Mouse (Mus musculus): ENCODE data around the gene Hmgxb4. TPM values are rescaled to one million over a fixed set of nuclear protein-coding genes. Genes with fewer than 3 reads are reported as not detected.
"Not testable (repeated sequence)": the region's sequence is repeated elsewhere in the genome, so short reads cannot be mapped to it uniquely, and the experiment has no call there.

Hmgxb4 gene
- 63.6 and 66.8 TPM in 2 replicates for polyA plus RNA-seq (2012; rRNA removed)
- 46.7 and 48.1 TPM in 2 replicates for polyA plus RNA-seq (2014; fragmentation: Nextera tagmentation; extraction: Ambion mirVana)

DNA sequence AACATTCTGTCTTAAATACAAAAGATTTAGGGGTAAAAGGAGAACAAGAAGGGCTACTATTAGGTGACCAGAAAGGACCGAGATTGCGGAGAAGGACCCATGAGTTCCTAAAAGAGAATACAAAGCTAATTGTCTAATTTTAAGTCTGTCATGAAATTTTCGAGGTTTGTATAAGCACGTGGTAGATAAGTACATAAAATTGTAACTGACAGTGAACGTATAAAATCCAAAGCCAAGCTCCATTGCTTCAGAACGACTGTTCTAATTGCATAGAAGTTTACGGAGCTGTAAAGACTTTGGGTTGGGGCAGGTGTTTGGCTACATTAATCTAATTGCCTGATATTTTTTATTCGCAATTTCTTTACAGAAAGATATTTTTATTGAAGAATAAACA lies at the start of gene Hmgxb4:
TSS of gene Hmgxb4 (plus strand) at position 276 of the 394 bp plus-strand sequence.
- H3K9ac ChIP-seq (ENCODE audit: low read depth, low read length, severe bottlenecking): peak within 1 kb of the TSS; percentile 99
- TF ChIP-seq POLR2A (IDR thresholded peaks at IDR 0.05; ENCODE audit: borderline replicate concordance, extremely low read depth, insufficient read depth, insufficient read length): no peak
- peak within 1 kb of the TSS; percentile 96 for H3K27ac ChIP-seq (replicated peaks; ENCODE audit: low read depth, low read length)
- peak; percentile 7; the same call in 1 of the 2 replicates for ATAC-seq (ENCODE audit: low FRiP score, low read depth)
- H3K27me3 ChIP-seq (ENCODE audit: control insufficient read depth, insufficient read depth, low read length): no peaks in the 10 kb centered on the region
- no peaks in the 10 kb centered on the region for H3K9me3 ChIP-seq (ENCODE audit: control insufficient read depth, low read length)
- H3K4me3 ChIP-seq (replicated peaks; ENCODE audit: low read length): peak within 1 kb of the TSS; percentile 82
- no peak for DNase-seq (ENCODE audit: low spot score)
- 12% methylated on average over 8 of the region's 8 CpGs for WGBS
- peaks cover 6% of the 10 kb centered on the region for H3K4me1 ChIP-seq (ENCODE audit: control insufficient read depth, insufficient read depth, low read length)
- peak within 1 kb of the TSS; percentile 63 for H3K4me2 ChIP-seq (replicated peaks; ENCODE audit: low read depth, low read length, severe bottlenecking)
- H3K36me3 ChIP-seq (ENCODE audit: control insufficient read depth, insufficient read depth, low read length): no peaks in the 10 kb centered on the region

DNA sequence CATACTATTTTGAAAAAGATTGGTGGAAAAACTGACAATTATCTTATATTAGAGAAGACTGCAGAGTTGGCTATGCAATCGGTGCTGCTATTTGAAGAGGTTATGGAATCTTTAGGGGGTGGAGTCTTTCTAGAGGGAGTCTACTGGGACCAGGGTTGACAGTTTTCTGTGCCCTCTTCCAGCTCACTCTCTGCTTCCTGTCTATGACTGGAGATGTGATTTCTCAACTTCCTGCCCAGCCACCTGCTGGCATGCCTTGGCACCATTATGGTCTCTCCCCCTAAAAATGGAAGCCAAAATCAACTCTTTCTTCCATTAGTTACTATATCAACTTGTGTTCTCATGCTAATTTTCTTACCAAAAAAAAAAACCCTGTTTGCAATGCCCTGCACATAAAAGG lies 43.7 kb upstream of the Hmgxb4 start:
- ATAC-seq (ENCODE audit: low FRiP score, low read depth) (no peak), DNase-seq (ENCODE audit: low spot score) (no peak)
- H3K27me3 ChIP-seq (ENCODE audit: control insufficient read depth, insufficient read depth, low read length): no peaks in the 10 kb centered on the region
- WGBS: 94% methylated on average over 1 of the region's 1 CpGs
- H3K9me3 ChIP-seq (ENCODE audit: control insufficient read depth, low read length): no peaks in the 10 kb centered on the region
- TF ChIP-seq POLR2A (IDR thresholded peaks at IDR 0.05; ENCODE audit: borderline replicate concordance, extremely low read depth, insufficient read depth, insufficient read length): no peak
- H3K9ac ChIP-seq (ENCODE audit: low read depth, low read length, severe bottlenecking): no peak overlapping the region
- H3K4me1 ChIP-seq (ENCODE audit: control insufficient read depth, insufficient read depth, low read length): no peaks in the 10 kb centered on the region
- no peaks in the 10 kb centered on the region for H3K36me3 ChIP-seq (ENCODE audit: control insufficient read depth, insufficient read depth, low read length)
- no peak overlapping the region for H3K4me3 ChIP-seq (replicated peaks; ENCODE audit: low read length)
- H3K4me2 ChIP-seq (replicated peaks; ENCODE audit: low read depth, low read length, severe bottlenecking): no peak overlapping the region
- H3K27ac ChIP-seq (replicated peaks; ENCODE audit: low read depth, low read length): no peak overlapping the region

DNA sequence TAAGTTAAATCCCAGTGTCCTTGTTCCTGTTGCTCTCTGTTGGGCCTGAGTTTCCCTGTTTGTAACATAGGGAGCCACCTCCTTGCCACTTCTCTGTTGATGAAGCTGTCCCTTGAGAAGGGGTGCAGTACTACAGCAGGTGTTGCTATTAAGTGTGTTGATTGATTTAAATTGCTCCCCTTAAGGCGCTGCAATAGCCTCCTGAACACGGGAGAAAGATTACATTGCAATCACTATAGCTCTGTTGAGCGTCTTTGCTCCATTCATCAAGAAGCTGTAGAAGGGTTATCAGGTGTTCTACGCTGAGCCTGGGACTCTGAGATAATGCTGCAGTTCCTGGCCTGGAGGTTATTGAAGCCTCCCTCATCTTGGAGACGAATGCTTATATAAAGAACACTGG lies 29.2 kb upstream of the Hmgxb4 start:
- ATAC-seq (ENCODE audit: low FRiP score, low read depth) (no peak), DNase-seq (ENCODE audit: low spot score) (no peak)
- WGBS: 70% methylated on average over 5 of the region's 5 CpGs

DNA sequence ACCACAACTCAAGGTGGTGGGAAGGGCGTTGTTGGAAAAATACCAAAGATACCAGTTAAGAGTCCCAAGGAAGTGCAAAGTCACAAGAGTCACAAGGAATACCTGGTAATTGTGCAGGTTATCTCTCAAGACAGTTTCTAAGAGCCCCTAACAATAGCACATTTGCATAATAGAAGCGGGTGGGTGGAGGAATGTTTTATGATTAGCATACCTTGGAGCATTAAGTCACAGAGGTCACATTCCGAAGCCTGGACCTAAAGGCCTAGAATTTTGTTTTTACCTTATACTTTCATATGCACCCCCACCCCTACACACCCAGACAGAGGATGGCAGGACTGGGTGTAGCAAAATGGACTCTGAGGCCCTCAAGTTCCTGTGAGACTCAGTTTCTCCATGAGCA lies 22.9 kb upstream of the Hmgxb4 start:
- ATAC-seq (ENCODE audit: low FRiP score, low read depth); H3K9me3 ChIP-seq (ENCODE audit: control insufficient read depth, low read length); H3K36me3 ChIP-seq (ENCODE audit: control insufficient read depth, insufficient read depth, low read length); H3K4me2 ChIP-seq (replicated peaks; ENCODE audit: low read depth, low read length, severe bottlenecking); H3K9ac ChIP-seq (ENCODE audit: low read depth, low read length, severe bottlenecking); H3K27ac ChIP-seq (replicated peaks; ENCODE audit: low read depth, low read length); DNase-seq (ENCODE audit: low spot score); H3K4me3 ChIP-seq (replicated peaks; ENCODE audit: low read length); H3K27me3 ChIP-seq (ENCODE audit: control insufficient read depth, insufficient read depth, low read length); H3K4me1 ChIP-seq (ENCODE audit: control insufficient read depth, insufficient read depth, low read length): not testable (repeated sequence)
- WGBS: 93% methylated on average over 3 of the region's 3 CpGs

More for the DNA sequence above, 29.2 kb upstream of the Hmgxb4 start:
- TF ChIP-seq POLR2A (IDR thresholded peaks at IDR 0.05; ENCODE audit: borderline replicate concordance, extremely low read depth, insufficient read depth, insufficient read length): no peak
- Histone ChIP-seq H3K4me3 (replicated peaks; ENCODE audit: low read length) (no peak overlapping the region), H3K27ac (replicated peaks; ENCODE audit: low read depth, low read length) (no peak overlapping the region), H3K4me2 (replicated peaks; ENCODE audit: low read depth, low read length, severe bottlenecking) (no peak overlapping the region), H3K27me3 (ENCODE audit: control insufficient read depth, insufficient read depth, low read length) (no peaks in the 10 kb centered on the region), H3K9ac (ENCODE audit: low read depth, low read length, severe bottlenecking) (no peak overlapping the region), H3K9me3 (ENCODE audit: control insufficient read depth, low read length) (no peaks in the 10 kb centered on the region), H3K4me1 (ENCODE audit: control insufficient read depth, insufficient read depth, low read length) (no peaks in the 10 kb centered on the region), H3K36me3 (ENCODE audit: control insufficient read depth, insufficient read depth, low read length) (no peaks in the 10 kb centered on the region)

DNA sequence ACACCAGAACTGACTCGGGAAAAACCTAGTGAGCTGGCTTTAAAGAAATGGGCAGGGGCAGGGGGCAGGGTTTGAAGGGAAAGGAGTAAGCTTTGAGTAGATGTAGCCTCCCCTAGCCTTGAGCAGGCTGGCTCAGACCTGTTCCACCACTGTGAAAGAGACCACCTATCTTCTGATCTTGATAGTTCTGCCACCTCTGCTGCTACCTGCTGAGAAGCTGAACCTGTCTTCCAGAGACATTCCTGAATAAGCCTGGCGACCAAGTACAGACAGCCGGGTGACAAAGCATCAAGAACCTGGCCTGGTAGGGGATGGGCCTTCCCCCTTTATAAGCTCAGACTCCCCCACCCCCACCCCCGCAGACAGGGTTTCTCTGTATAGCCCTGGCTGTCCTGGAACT lies 21.5 kb upstream of the Hmgxb4 start:
- WGBS: 65% methylated on average over 4 of the region's 4 CpGs
- Histone ChIP-seq H3K4me2 (replicated peaks; ENCODE audit: low read depth, low read length, severe bottlenecking) (no peak overlapping the region), H3K27me3 (ENCODE audit: control insufficient read depth, insufficient read depth, low read length) (no peaks in the 10 kb centered on the region), H3K4me3 (replicated peaks; ENCODE audit: low read length) (no peak overlapping the region), H3K9me3 (ENCODE audit: control insufficient read depth, low read length) (no peaks in the 10 kb centered on the region), H3K36me3 (ENCODE audit: control insufficient read depth, insufficient read depth, low read length) (no peaks in the 10 kb centered on the region), H3K4me1 (ENCODE audit: control insufficient read depth, insufficient read depth, low read length) (no peaks in the 10 kb centered on the region), H3K27ac (replicated peaks; ENCODE audit: low read depth, low read length) (no peak overlapping the region), H3K9ac (ENCODE audit: low read depth, low read length, severe bottlenecking) (no peak overlapping the region)
- no peak for TF ChIP-seq POLR2A (IDR thresholded peaks at IDR 0.05; ENCODE audit: borderline replicate concordance, extremely low read depth, insufficient read depth, insufficient read length)
- ATAC-seq (ENCODE audit: low FRiP score, low read depth) (no peak), DNase-seq (ENCODE audit: low spot score) (no peak)

DNA sequence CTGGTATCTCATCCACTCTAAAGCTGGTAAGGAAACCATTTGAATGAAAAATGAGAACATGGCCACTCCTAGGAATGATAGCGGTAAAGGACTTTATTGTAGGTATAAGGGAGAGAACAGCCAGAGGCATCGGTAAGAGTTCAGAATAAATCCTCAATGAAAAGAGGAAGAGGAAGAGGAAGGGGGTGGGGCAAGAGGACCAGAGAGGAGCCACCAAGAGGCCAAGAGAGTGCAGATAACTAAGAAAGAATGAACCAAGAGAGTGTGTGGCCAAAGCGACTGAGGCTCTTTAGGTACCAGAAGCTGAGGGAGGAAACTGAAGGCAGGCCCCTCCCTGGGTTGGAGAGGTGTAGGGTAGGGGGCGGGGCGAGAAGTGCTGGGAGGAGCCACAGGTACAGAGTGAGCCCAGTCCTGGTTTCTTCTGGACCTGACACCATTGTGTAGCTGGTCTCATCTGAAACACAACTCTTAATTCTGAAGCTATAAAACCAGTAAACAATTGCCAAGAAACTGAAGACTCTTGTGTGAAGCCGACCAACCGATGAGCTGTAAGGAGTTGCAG lies 20.8 kb upstream of the Hmgxb4 start:
- H3K27me3 ChIP-seq (ENCODE audit: control insufficient read depth, insufficient read depth, low read length): no peaks in the 10 kb centered on the region

More for the DNA sequence above, 20.8 kb upstream of the Hmgxb4 start:
- DNase-seq (ENCODE audit: low spot score) (no peak), ATAC-seq (ENCODE audit: low FRiP score, low read depth) (no peak)
- Histone ChIP-seq H3K9me3 (ENCODE audit: control insufficient read depth, low read length) (no peaks in the 10 kb centered on the region), H3K4me2 (replicated peaks; ENCODE audit: low read depth, low read length, severe bottlenecking) (no peak overlapping the region), H3K4me1 (ENCODE audit: control insufficient read depth, insufficient read depth, low read length) (no peaks in the 10 kb centered on the region), H3K36me3 (ENCODE audit: control insufficient read depth, insufficient read depth, low read length) (no peaks in the 10 kb centered on the region), H3K4me3 (replicated peaks; ENCODE audit: low read length) (no peak overlapping the region), H3K9ac (ENCODE audit: low read depth, low read length, severe bottlenecking) (no peak overlapping the region), H3K27ac (replicated peaks; ENCODE audit: low read depth, low read length) (no peak overlapping the region)
- 79% methylated on average over 7 of the region's 7 CpGs for WGBS
- TF ChIP-seq POLR2A (IDR thresholded peaks at IDR 0.05; ENCODE audit: borderline replicate concordance, extremely low read depth, insufficient read depth, insufficient read length): no peak
